Mouse (Mus musculus): Measurements from ENCODE around the gene 4921509C19Rik. TPM values are rescaled to one million over a fixed set of nuclear protein-coding genes. Genes with fewer than 3 reads are reported as not detected.
"Not testable (repeated sequence)": the region's sequence is repeated elsewhere in the genome, so short reads cannot be mapped to it uniquely, and the experiment has no call there.

Gene 4921509C19Rik
- polyA plus RNA-seq, 1 experiment from 2014 or later, result not detected

- not testable (repeated sequence) for H3K4me3 ChIP-seq; H3K9ac ChIP-seq; H3K4me2 ChIP-seq (replicated peaks); H3K4me1 ChIP-seq; H3K9me3 ChIP-seq; ATAC-seq (ENCODE audit: low FRiP score, low read depth); H3K27ac ChIP-seq; H3K36me3 ChIP-seq; H3K27me3 ChIP-seq (replicated peaks)
- WGBS, result 58% methylated on average over 4 of the region's 4 CpGs
Measured at GRCm38 (mm10) chr2:151434203-151434602, 41.8 kb downstream of the 4921509C19Rik start.

Other genes starting within 250 kb of the 4921509C19Rik start
- gene Nsfl1c, start 18.0 kb upstream of the 4921509C19Rik start, polyA plus RNA-seq (2016; fragmentation: Nextera tagmentation; extraction: Ambion mirVana), result 252 and 260 TPM in 2 replicates
- 604 and 611 TPM in 2 replicates for gene Fkbp1a, start 66.3 kb upstream of the 4921509C19Rik start, polyA plus RNA-seq (2016; fragmentation: Nextera tagmentation; extraction: Ambion mirVana)
- gene Sdcbp2, start 96.5 kb upstream of the 4921509C19Rik start, polyA plus RNA-seq (2016; fragmentation: Nextera tagmentation; extraction: Ambion mirVana), result 1.2 and 1.3 TPM in 2 replicates
- gene Snph, start 156.4 kb upstream of the 4921509C19Rik start, polyA plus RNA-seq (2016; fragmentation: Nextera tagmentation; extraction: Ambion mirVana), result 9.2 and 10.8 TPM in 2 replicates
- gene Rad21l, start 192.4 kb upstream of the 4921509C19Rik start, polyA plus RNA-seq (2016; fragmentation: Nextera tagmentation; extraction: Ambion mirVana), result 0.11 TPM in 1 of 2 replicates, not detected in the other
- 12.6 and 14.2 TPM in 2 replicates for gene Tmem74b, start 225.9 kb upstream of the 4921509C19Rik start, polyA plus RNA-seq (2016; fragmentation: Nextera tagmentation; extraction: Ambion mirVana)

Measured in neural tube, embryonic 12.5 days (tissue).